Mouse (Mus musculus): ENCODE measurements at regions not wholly inside any gene's neighbourhood (a gene's known extent, or its start where the extent isn't known, plus 50 kb on each side); places are given as distances from the start of the nearest gene placed in this dataset.

DNA sequence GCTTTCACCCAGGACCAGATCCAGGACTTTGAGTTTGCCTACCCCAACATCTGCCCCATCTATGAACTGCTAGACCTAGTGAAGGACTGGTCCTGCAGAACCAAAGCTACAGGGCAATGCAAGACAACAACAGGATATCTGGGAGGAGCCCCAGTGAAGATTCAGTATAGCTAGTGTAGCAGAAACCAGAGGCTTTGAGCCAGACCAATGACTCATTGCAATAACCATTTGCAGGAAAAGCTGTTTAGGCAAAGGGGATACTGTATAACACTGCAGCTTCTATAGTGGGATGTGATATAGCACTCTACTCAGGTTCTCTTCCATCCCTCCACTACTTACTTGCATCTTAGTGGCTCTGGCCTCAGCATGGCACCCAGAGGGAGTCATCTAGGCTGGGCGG, 123.8 kb upstream of the Egln3 start:
- TF ChIP-seq CTCF (IDR thresholded peaks at IDR 0.05), result no peak
- no peak for TF ChIP-seq POLR2A (IDR thresholded peaks at IDR 0.05; ENCODE audit: insufficient read depth, low read depth, low read length)
